Mouse (Mus musculus) layer of hippocampus, adult 9-10 months (tissue): ENCODE measurements at regions not wholly inside any gene's neighbourhood (a gene's known extent, or its start where the extent isn't known, plus 50 kb on each side); places are given as distances from the start of the nearest gene placed in this dataset.

Experiments
- DNase-seq: peaks from one replicate; pipeline ENCODE4 v3.0.0; 2022; ENCODE audit warnings: low spot score

DNA sequence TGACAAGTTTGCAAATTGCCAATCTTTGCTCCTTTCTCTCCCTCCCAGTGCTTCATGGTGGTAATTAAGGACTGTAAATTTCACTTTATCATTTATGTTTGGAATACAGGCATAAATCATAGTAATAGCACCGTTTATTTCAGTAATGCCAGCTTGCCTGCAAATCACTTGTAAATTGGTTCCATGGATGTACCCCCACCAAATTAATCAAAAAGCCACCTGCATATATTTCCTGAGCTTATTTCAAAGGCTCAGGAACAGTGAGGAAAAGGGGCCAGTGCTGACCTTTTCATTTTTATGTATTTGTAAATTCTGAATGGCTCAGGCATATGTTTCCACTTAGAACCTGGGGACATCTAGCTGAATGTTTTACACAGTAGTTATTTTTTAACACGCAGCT is 115.0 kb downstream of the D3Ertd751e start:
- no peak for DNase-seq

DNA sequence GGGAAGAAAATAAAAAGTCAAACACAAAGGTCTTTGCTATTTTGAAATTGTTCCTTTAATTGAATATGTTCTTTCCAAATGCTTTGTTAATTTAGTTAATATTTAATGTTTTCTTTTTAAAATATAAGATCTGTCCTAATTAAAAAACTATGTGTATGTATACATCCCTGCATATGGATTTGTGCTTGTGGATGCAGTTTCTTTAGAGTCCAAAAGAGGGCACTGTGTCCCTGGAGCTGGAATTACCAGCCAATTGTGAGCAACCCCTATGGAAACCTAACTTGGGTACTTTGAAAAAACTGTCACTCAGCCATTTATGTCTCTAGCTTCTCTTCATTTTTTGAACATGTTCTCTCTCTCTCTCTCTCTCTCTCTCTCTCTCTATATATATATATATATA is 120.3 kb downstream of the D3Ertd751e start:
- no peak for DNase-seq

DNA sequence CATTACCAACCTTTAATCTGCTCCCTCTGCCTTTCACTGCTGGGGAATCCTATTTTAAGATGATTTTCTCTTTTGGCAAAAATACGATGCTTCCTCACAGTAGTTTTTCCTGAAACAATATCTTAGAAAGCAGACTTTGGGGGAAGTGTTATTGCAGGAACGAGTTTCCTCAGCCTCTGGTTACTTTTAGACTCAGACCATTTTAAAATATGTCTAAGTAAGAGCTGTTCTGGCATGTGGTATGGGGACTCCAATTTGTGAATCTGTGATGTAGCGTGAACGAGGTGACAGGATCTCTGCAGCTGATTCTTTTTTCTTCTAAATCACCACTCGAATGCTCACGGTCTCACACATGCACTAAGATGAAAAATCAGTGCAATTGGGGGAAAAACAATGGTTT is 166.5 kb downstream of the D3Ertd751e start:
- DNase-seq = no peak

DNA sequence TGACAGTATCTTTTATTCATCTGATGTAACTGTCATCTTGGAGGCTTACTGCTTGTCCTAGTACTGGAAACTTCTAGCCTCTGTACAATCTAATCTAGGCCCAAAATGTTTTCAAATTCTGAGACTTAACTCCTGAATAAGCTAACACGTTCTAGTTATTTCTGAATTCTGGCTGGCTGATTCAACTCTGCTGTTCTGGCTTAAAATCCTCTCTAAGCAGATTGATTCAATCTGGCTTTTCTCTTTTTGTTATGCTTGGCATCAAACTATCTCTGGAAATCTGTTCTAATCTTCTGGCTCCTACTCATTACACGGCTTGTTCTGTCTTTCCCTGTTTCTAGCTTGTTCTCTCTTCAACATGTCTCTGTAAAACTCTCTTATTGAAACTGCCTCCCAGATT is 170.8 kb downstream of the D3Ertd751e start:
- DNase-seq = peak; percentile 4

DNA sequence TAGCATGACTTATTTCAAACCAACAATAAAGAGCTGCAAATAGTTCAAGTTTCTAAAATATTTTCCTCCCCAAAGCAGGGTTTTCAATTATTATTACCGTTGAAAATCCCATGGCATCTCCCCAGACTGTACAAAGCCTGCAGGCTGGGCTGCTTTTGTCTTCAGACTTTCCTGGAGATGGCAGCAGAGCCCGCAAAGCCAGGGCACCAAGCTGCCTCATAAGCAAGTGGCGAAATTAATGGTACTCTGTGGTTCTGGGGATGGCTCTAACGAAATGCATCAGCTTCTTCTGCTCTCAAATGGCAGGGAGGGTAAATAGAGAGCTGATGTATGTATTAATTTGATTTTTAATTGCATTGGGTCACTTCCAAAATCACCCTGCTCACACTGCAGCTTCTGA is 197.4 kb downstream of the D3Ertd751e start:
- DNase-seq = no peak

DNA sequence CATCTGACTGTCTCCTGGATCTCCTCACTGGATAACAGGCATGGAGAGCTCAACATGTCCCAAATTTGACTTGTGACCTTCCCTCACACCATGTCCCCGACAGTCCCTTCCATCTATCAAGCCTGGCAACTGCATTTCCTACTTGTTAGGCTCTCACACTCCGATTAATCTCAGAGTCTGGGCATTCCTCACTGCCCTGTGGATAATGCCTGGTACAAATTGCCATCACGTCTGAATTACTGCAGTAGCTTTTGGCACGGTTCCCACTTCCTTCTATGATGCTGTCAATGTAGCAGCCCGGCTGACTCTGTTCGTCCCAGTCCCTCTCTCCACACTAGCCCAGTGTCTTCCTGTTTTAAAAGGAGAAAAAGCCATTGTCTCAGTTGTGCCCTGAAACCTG is 200.6 kb downstream of the D3Ertd751e start:
- no peak for DNase-seq

DNA sequence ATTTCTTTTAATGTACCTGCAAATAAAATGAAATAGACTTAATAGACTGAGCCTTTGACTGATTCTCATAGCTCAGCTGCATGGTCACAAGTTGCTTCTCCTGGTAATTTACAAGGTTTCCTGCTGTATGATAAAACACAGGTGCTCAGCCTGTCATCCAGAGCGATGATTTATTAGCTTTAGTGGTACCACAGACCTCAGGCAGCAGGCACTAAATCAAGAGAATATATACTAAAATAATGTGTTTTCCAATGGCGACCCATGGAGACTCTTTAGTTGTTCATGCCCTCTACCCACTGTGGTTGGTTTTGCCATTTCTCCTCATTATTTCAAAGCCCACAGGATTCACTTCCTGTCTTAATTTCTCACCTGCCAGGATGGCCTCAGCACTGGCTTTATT is 207.0 kb downstream of the D3Ertd751e start:
- DNase-seq = no peak

DNA sequence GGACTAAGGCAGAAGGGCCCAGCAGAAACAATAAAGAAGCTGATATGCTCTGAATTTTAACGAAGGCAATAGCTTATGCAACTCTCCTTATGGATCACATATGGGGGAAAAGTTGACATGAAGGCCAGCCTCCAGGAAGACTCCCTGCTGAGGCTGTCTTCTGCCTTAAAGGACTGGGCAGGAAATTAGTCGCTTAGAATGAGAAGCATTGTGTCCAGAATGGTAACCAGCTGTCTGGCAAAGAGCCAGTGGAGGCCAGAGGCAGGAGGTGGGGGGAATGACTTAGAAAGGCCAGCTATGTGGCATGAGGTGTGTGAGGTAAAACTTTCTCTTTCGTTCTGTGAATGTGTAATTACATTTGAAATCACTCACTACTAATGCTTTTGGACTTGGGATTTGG is 215.0 kb downstream of the D3Ertd751e start:
- no peak for DNase-seq

DNA sequence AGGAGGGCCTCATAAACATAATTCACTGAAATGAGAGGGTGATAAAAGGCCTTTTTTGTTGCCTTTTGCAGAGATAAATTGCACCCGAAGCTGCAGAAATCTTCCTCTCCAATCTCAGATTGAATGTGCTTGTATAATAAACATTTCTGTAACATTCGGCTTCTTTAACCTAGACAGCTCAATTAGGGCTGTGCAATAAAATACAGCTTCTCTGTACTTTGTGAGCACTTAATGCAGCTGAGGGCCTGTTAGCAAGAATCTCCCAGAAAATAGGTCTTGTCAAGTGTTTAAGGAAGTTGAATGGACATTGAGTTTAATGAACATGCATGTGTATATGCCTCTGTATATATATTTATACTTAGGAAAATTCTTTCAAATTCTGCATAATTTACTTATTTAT is 217.8 kb downstream of the D3Ertd751e start:
- DNase-seq = no peak

DNA sequence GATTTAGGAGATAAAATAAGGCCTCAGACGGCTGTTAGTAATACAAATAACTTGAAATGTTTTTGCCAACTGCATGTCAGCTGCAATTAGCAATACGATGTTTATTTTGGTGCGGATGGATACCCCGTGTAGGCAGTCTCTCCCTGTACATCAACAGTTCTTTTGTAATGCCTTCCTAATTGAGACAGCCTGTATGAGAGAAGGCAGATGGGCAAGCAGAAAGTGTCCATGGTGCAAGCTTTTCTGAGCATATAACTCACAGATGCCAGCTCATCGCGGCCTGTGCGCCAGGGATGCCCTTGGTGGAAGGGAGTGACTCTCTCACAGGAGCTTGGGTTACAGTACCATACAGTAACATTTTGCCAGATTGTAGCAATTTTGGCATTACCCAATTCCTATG is 220.5 kb downstream of the D3Ertd751e start:
- peak; percentile 30 for DNase-seq

DNA sequence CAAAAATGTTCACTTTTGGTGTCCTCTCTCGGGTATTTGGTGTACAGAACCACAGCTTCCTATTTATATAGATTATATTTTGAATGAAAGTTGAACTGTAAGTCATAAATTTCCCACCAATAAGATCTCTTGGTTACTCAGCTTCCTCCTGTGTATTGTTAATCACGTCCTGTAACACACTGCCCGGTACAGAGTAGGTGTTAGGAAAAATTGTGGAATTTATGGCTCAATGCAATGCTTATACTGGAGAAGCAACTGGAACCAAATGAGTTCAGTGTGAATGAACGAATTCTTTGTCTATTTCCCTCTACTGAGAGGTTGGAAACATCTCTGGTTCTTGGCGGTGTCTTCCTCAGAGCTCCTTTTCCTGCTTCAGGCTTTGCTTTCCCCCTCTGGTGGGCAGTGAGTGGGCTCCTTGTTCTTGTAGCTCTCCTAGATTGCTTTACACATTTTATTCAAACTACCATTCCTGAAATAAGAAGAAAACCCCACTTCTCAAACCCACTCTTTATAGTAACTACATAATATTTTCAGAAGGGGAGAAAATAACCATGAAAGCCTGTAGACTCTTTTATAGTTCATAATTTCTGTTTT is 264.4 kb downstream of the D3Ertd751e start:
- no peak for DNase-seq

DNA sequence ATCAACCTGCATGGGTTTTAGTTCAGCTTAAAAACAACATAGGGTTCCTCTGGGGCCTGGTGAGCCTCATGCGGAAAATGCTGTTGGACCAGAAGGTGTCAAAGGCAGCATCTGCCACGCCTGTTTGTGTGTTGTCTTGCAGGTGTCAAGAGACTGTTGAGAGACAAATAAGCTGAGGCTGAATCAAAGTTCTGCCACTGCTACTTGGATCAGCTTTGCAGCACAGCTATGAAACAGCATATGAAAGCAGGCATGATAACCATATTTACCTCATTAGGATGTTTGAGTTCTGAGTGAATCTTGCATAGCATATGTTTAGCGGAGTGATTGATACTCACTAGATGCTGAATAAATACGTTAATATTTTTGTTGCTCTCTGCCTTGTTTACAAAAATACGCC is 280.8 kb downstream of the D3Ertd751e start:
- no peak for DNase-seq

DNA sequence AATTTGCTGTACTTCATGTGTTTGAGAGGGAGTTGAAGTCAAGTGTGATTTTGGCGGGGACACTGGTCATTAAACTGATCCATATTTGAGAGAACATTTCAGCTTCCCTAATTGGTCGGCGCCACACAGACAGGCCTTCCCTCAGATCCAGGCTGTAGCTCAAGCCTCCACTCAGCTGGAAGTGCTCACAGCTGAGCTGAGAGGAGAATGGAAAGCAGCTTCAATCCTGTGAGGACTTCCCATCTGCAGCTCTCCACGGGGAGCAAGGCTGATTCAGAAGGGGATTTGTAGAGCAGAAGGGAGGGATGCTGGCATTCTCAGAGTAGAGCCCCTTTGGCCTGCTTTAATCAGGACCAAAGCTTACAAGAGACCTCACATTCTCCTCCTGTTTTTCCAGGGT is 297.2 kb downstream of the D3Ertd751e start:
- DNase-seq = no peak

DNA sequence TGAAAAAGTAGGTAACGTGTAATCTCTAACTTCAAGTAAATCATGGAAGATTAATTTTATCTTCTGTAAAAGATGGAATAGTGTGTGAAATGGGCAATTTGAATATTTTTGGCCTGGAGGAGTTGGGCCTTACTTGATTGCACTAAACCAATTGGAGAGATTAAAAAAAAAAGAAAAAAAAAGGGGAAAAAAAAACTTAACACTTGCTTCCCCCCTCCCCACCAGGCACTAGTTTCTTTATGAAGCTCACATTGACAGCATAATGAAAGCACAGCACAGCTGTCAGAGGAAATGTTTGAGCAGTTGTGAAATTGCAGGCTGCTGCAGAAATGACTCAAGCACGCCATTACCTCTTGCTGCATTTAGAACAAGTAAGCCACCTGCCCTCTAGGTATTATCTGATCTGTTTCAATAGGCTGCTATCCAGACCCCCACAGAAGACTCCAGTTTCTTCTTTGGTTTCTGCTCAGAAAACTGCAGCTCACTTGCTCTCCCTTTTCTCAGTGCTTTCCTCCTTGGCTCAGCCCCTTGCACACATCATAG is 297.9 kb downstream of the D3Ertd751e start:
- DNase-seq = no peak

DNA sequence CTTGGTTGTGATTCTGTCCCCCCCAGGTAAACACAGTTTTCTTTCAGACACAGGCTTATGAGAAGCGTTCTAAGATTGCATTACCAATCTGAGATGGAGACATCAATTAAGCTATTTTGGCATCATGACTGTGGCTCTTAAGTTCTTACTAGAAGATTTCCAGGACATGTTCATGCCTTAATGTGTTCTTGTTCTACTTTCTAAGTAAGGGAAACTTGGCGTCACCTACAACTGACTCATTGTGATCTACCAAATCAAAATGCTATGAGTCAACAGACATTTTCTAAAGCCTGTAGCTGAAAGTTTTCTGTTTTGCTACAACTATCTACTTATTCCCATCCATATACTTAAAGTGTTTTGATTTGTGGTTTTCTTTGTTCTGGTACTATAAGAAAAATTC is 298.5 kb downstream of the D3Ertd751e start:
- DNase-seq = no peak

DNA sequence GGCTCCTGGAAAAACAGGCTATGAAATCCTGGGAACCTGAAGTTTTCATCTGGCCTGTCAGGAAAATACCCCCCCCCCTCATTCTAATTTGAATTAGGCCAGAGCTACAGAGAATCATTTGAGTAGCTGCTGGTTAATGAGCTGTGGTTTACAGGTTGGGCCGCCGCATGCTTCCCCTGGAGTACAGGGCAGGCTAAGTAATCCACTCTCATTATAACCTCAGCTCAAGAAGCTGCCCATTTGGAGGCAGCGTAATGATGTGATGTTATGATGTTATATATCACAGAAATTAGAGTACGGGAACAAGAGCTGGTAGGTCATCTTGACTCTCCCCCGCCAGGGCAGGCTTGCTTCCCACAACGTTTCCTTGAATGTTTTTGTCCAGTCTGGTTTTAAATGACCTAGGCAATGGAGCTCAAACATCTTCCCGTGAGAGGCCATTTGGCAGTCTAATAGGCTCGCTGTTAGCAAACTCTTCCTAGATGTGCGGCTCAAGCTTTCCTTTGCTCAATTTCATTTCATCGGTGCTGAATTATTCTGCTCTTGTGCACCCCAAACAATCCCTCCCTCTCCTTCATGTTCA is 315.0 kb downstream of the D3Ertd751e start:
- DNase-seq = no peak

DNA sequence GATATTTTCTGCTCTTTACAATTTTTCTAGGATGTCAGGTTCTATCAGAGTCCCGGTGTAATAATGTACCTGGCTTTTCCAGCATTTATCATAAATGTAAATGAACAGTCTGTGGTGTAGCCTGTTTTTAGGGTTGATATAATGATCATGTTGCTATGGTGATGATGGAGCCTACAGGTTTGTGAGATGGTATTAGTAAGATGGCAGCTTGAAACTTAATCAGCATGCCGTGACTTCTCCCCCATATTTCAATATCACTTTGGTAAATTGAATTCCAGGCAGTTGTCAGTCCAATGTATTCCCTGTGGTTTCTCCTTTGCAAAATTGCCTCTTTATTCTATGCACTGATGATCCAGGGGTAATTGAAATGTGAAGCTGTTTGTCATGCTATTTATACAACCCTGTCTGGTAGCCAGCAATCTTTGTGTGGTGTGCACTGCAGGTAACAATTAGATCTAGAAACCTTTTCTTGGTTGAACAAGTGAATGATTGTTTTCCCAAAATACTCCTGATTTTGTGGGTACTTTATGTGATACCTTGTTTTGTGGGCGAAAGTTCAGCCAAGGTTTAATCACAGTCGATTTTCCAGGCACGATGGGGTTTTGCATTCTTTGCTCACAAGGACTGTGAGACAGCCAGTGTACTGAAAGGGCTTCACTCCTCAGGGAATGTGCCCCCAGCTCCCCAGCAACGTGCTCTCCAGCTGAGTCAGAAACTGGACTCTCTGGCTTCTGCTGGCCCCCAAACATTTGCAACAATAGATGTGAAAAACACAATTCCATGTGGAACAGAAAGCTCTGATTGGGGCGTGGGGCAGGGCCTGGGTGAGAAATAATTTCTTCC is 322.9 kb downstream of the D3Ertd751e start:
- DNase-seq = no peak

DNA sequence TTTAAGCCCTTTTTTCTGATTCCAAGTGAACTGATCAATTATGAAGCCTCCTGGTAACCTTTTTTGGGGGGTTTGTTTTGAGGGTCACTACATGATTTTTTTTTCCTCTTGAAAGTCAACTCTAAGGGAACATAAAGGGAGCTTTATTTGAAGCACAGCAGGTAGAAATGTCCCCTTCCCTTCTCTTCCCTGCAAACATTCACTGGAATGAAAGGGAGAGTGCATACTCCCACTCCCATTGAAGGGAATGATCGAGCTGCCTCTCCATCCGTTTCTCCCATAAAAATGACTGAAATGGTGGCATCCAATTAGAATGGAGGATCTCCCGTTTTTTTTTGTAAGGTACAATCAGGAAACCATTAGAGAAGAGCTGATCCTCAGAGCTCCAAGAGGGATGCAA is 323.6 kb downstream of the D3Ertd751e start:
- no peak for DNase-seq

DNA sequence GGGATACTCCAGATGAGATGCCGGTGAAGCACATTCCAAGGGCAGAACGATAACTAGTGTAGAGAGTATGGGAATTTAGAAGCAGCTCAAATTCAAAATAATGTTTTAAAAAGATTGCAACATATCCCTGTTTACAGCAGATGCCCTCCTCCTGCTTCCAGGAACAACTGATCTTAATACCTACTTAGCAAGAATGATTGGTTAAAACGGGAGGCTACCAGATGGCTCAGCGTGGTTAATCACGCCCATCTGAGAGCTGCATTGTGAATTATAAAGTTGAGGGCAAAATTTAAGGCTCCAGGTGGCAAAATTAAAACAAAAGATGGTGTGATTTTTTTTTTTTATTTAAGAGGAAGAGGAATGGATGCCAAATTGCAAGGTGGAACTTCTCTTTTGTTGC is 324.6 kb downstream of the D3Ertd751e start:
- DNase-seq = peak; percentile 9

DNA sequence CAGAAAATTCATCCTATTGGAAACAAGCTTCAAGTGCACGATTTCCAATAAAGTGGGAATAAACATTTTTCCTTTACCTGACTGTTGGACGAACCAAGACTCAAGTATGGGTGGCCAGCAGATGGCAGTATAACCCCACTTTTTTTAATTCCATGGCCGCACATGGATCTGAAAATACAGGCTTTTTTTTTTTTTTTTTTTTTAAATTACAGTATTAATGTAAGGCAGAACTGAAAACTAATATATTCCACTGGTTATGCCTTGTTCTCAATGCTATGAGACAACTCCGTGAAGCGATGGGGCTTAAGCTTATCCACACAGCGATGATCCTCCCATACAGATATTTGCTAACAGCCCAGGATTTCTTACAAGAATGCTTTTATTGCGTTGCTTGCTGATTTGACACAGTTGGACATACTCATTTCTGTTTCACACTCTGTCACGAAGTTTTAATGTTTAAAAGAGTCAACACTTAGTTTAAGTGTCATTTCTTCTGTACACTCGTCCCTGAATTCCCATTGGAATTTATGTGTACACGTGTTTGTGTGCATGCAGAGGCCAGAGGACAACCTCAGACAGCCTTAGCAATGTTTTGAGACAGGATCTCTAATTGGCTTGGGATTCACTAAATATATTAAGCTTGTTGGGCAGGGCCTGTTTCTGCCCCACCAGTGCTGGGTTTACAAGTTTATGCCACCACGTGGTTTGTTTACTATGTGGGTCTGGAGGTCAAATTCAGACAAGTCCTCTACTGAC is 332.3 kb downstream of the D3Ertd751e start:
- DNase-seq = no peak

DNA sequence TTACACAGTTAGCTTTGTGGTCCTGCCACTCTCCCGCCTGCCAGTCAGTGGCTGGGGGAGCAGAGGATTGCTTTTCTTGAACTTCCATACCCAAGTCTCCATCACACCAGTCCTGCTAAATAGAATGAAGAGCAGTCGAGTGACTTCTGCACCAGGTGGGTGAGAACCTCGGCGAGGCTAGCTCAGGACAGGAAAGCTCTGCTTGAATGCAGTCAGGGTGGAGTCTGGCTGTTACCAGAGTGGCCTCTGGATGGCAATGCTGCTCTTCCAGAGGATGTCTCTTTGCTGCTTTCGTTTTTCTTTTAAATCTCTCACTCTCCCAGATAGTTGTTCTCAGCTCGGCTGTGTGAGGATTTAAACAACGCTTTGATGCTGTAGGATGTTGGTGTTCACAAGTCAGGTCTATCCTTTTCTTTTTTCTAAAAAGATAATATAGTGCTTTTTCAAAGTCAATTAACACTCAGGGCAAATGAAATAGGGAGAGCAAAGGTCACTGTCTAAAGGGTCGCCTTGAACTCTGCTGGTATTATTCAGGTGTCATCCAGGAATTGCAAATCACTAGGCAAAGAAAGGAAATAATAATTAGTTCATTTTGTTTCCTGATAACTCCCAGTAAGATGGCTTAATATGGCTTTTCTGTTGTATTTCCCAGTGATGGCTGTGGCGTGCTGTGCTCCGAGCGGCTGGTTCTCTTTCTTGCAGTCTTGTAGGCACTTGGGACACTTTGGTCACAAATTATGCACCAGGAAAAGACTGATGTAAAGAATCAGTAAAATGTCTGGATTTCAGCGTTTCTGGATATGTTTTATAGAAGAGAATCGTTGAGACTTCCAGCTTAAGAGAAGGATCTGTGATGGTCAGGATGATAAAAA is 368.8 kb downstream of the D3Ertd751e start:
- no peak for DNase-seq
